14 mouse cellular contexts compared by ENCODE assay signal in the genomic region with DNA sequence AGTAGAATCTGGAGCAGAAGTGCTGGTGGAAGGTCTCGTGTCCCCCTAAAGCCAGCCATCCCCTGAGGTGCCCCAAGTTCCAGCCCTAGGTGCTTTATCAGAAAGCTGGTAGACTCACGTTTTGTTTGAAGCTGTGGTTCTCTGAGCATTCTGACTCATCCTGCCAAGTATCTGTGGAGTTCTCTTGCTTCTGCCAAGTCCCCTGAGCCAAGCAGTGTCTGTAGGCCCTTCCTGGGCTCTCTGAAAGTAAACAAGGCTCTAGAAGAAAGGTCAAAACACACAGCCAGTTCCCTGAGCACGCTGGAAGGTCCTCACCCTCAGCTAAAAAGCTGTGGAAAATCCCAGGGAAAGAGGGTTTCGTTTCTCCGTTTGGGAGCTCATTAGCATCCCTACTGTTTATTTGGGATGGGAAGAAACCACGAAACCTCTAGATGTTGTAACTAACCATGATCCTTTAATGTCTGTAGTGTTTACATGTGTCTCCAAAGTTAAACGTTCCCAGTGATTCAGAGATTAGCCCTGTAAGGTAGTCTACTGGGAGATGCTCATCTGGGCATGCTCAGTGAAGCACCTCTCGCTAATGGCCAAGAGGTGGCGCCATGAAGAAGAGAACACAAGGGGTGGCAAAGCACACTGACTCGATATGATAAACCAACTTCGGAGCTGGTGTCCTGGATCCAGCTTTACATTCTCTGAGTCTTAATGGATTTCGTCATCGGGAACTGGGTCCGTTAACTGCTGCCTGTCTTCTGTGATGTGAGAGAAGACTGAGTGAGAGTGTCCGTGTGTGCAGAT. TPM values are rescaled to one million over a fixed set of nuclear protein-coding genes. Genes with fewer than 3 reads are reported as not detected.
DNase-seq lines count a peak whose midpoint lies in the region; ATAC-seq and TF ChIP-seq lines count a peak whose summit lies in the region.
"Had no signal": no experiment of that assay in that cellular context is flagged by ENCODE, and none has a peak within 500 bp of the region (broad histone marks: within the 10 kb centered on the region; RNA-seq: fewer than 3 reads in every experiment).

No protein-coding gene starts in this region.

- no peaks in the 10 kb centered on the region for H3K27me3 ChIP-seq in heart, embryonic 11.5 days (ENCODE audit: control insufficient read depth, insufficient read depth, low read length)
- no peaks in the 10 kb centered on the region for H3K27me3 ChIP-seq in lung, postnatal 0 days (replicated peaks; ENCODE audit: insufficient read depth, low read length)
- H3K27me3 ChIP-seq: forebrain, embryonic 15.5 days had no signal

- intact Hi-C loops in heart, postnatal 14 days (cut with DNase I): loop anchor here (2.0 to 5.0 kb wide), 2 partner anchors 51 to 100 kb away; no protein-coding TSS in a partner anchor

- no peak overlapping the region for H3K4me3 ChIP-seq in heart, embryonic 11.5 days (ENCODE audit: low read depth, low read length)
- no peak overlapping the region for H3K4me3 ChIP-seq in lung, postnatal 0 days (ENCODE audit: low read depth, low read length)
- H3K4me3 ChIP-seq: forebrain, embryonic 15.5 days; hindbrain, embryonic 10.5 days had no signal

- peak; percentile 51 for TF ChIP-seq CTCF in lung, postnatal 0 days (IDR thresholded peaks at IDR 0.05)

- peak; percentile 14 to 43 for DNase-seq in heart, adult 18-20 months
- DNase-seq in lung, postnatal 0 days (ENCODE audit: low spot score): no peak
- no peak for DNase-seq in lung, postnatal 25 days (ENCODE audit: low spot score)
- DNase-seq in Muller cell, postnatal 12 days (ENCODE audit: inconsistent ontology term): peak; percentile 39
- peak; percentile 17 to 44 for DNase-seq in heart, postnatal 14 days
- DNase-seq in layer of hippocampus, postnatal 10 days (ENCODE audit: low spot score in 2 of 2): no peak
- DNase-seq in testis, postnatal 10 days (ENCODE audit: low spot score): no peak
- DNase-seq: cerebellum, adult 9-10 months; right cerebral cortex, postnatal 4 days had no signal

- TF ChIP-seq EP300 in lung, postnatal 0 days (IDR thresholded peaks at IDR 0.05): no peak

- no peak overlapping the region for H3K27ac ChIP-seq in heart, embryonic 11.5 days (ENCODE audit: low read depth, low read length)
- H3K27ac ChIP-seq in lung, postnatal 0 days (ENCODE audit: low read length): no peak overlapping the region
- H3K27ac ChIP-seq: forebrain, embryonic 15.5 days; hindbrain, embryonic 10.5 days had no signal

- H3K36me3 ChIP-seq in heart, embryonic 11.5 days (ENCODE audit: control insufficient read depth, insufficient read depth, low read length): no peaks in the 10 kb centered on the region
- no peaks in the 10 kb centered on the region for H3K36me3 ChIP-seq in lung, postnatal 0 days (ENCODE audit: insufficient read depth, low read length)
- H3K36me3 ChIP-seq: forebrain, embryonic 15.5 days; hindbrain, embryonic 10.5 days had no signal

- H3K4me1 ChIP-seq in heart, embryonic 11.5 days (ENCODE audit: control insufficient read depth, insufficient read depth, low read length): no peaks in the 10 kb centered on the region
- no peaks in the 10 kb centered on the region for H3K4me1 ChIP-seq in lung, postnatal 0 days (ENCODE audit: insufficient read depth, low read depth, low read length)
- H3K4me1 ChIP-seq: forebrain, embryonic 15.5 days; hindbrain, embryonic 10.5 days had no signal

- no peaks in the 10 kb centered on the region for H3K9me3 ChIP-seq in heart, embryonic 11.5 days (replicated peaks; ENCODE audit: control insufficient read depth, low read length)
- no peaks in the 10 kb centered on the region for H3K9me3 ChIP-seq in lung, postnatal 0 days (ENCODE audit: low read length)
- H3K9me3 ChIP-seq: forebrain, embryonic 15.5 days; hindbrain, embryonic 10.5 days had no signal

- no peak for ATAC-seq in heart, embryonic 11.5 days (replicated peaks; ENCODE audit: insufficient number of reproducible peaks, low FRiP score, low TSS enrichment)
- 0 out of 2 replicates have a peak, but pooled peaks have one; percentile 25 for ATAC-seq in lung, postnatal 0 days
- ATAC-seq: forebrain, embryonic 15.5 days had no signal

- WGBS in heart, embryonic 11.5 days (ENCODE audit: insufficient replicate concordance): 64% methylated on average over 15 of the region's 15 CpGs
- 53% methylated on average over 15 of the region's 15 CpGs for WGBS in lung, postnatal 0 days

- H3K9ac ChIP-seq in heart, embryonic 11.5 days (ENCODE audit: low read depth, low read length): no peak overlapping the region
- no peak overlapping the region for H3K9ac ChIP-seq in lung, postnatal 0 days (replicated peaks; ENCODE audit: low read depth)
- H3K9ac ChIP-seq: forebrain, embryonic 15.5 days had no signal

- H3K4me2 ChIP-seq in heart, embryonic 11.5 days: no peak overlapping the region
- no peak overlapping the region for H3K4me2 ChIP-seq in lung, postnatal 0 days (replicated peaks; ENCODE audit: low read depth, low read length)
- H3K4me2 ChIP-seq: forebrain, embryonic 15.5 days had no signal

RNA-seq across cellular contexts. Expression of a gene that starts 13.4 kb away (rescaled TPM):
- total RNA-seq in heart, adult 18-20 months (2021): not detected
- 0.03 TPM in 1 of 2 replicates, not detected in the other for polyA plus RNA-seq in heart, embryonic 11.5 days (2014; fragmentation: Nextera tagmentation; extraction: Ambion mirVana)
- polyA plus RNA-seq in lung, postnatal 0 days (2015; fragmentation: Nextera tagmentation; extraction: Ambion mirVana): 0.06 TPM in 1 of 2 replicates, not detected in the other
- not detected for total RNA-seq in heart, postnatal 14 days (2021)
- total RNA-seq in layer of hippocampus, postnatal 10 days (2021): under 1 TPM; 0.43 to 0.54 TPM
- polyA plus RNA-seq: hindbrain, embryonic 10.5 days had no signal

RNA-seq across cellular contexts. Expression of a gene that starts 16.8 kb away (rescaled TPM):
- total RNA-seq in heart, adult 18-20 months (2021): not detected
- polyA plus RNA-seq in heart, embryonic 11.5 days (2014; fragmentation: Nextera tagmentation; extraction: Ambion mirVana): not detected in 2 replicates
- polyA plus RNA-seq in lung, postnatal 0 days (2015; fragmentation: Nextera tagmentation; extraction: Ambion mirVana): not detected in 2 replicates
- total RNA-seq in heart, postnatal 14 days (2021): not detected
- not detected for total RNA-seq in layer of hippocampus, postnatal 10 days (2021)
- total RNA-seq: layer of hippocampus, postnatal 25 days had no signal
- polyA plus RNA-seq: forebrain, embryonic 15.5 days; hindbrain, embryonic 10.5 days; liver, embryonic 16.5 days had no signal

RNA-seq across cellular contexts. Expression of a gene that starts 40.4 kb away (rescaled TPM):
- total RNA-seq in heart, adult 18-20 months (2021): 100 to 1,000 TPM; 210 to 223 TPM
- polyA plus RNA-seq in heart, embryonic 11.5 days (2014; fragmentation: Nextera tagmentation; extraction: Ambion mirVana): 0.39 and 0.86 TPM in 2 replicates
- polyA plus RNA-seq in lung, postnatal 0 days (2015; fragmentation: Nextera tagmentation; extraction: Ambion mirVana): 0.45 and 0.66 TPM in 2 replicates
- total RNA-seq in heart, postnatal 14 days (2021): 100 to 1,000 TPM; 256 to 271 TPM
- under 1 TPM in 1 of 2 experiments, not detected in 1; 0.87 TPM for total RNA-seq in layer of hippocampus, postnatal 10 days (2021)
- total RNA-seq: layer of hippocampus, postnatal 25 days had no signal
- polyA plus RNA-seq: forebrain, embryonic 15.5 days; hindbrain, embryonic 10.5 days had no signal

Comparison
In these comparisons a context has a peak if more than half of its experiments do, and no peak if none do; other contexts are left out.
1. DNase-seq: peak in heart, adult 18-20 months (2 of 2), Muller cell, postnatal 12 days (single experiment) and heart, postnatal 14 days (2 of 2); none in lung, postnatal 0 days (single experiment), lung, postnatal 25 days (single experiment), layer of hippocampus, postnatal 10 days (0 of 2) and testis, postnatal 10 days (single experiment).
2. RNA of a gene that starts 40.4 kb away (total RNA-seq): 256 to 271 TPM in heart, postnatal 14 days and 210 to 223 TPM in heart, adult 18-20 months; 0.87 TPM in layer of hippocampus, postnatal 10 days; every median in the first group is over 100 times any median in the second.